Mouse (Mus musculus) ES-Bruce4 (cell line): ENCODE data around the gene Slc12a9. TPM values are rescaled to one million over a fixed set of nuclear protein-coding genes. Genes with fewer than 3 reads are reported as not detected.

ENCODE experiments used
- H3K27ac ChIP-seq: 2 replicates; pipeline ENCODE4 v1.5.1; 2012; ENCODE audit warnings: low read length, inconsistent platforms; ENCODE audit not compliant: insufficient read depth
- H3K27me3 ChIP-seq: 2 replicates; pipeline ENCODE4 v1.6.1; 2012; ENCODE audit warnings: mild to moderate bottlenecking, low read length, inconsistent platforms; ENCODE audit not compliant: control insufficient read depth, poor library complexity, insufficient read depth, severe bottlenecking
- H3K36me3 ChIP-seq: 2 replicates; pipeline ENCODE4 v1.6.1; 2012; ENCODE audit warnings: inconsistent platforms, mild to moderate bottlenecking, low read length, moderate library complexity; ENCODE audit not compliant: control insufficient read depth, poor library complexity, insufficient read depth, severe bottlenecking
- H3K4me1 ChIP-seq: one replicate; pipeline ENCODE4 v1.8.1; 2011; ENCODE audit warnings: low read length; ENCODE audit not compliant: control insufficient read depth, insufficient read depth
- H3K4me3 ChIP-seq: 2 replicates; pipeline ENCODE4 v1.5.1; 2011; ENCODE audit warnings: low read depth, mild to moderate bottlenecking, low read length
- H3K9ac ChIP-seq: 2 replicates; pipeline ENCODE4 v1.6.1; 2012; ENCODE audit warnings: low read depth, mild to moderate bottlenecking, inconsistent platforms; ENCODE audit not compliant: poor library complexity, severe bottlenecking
- H3K9me3 ChIP-seq: replicated peaks from 2 replicates; pipeline ENCODE4 v1.6.1; 2012; ENCODE audit warnings: mild to moderate bottlenecking, low read length, inconsistent platforms; ENCODE audit not compliant: control insufficient read depth, poor library complexity, insufficient read depth, severe bottlenecking
- CTCF ChIP-seq: IDR thresholded peaks from one replicate; pipeline ENCODE4 v1.8.1; 2011; ENCODE audit warnings: low read depth, low read length
- EP300 ChIP-seq: IDR thresholded peaks from 2 replicates; pipeline ENCODE4 v1.6.1; 2011; ENCODE audit warnings: low read depth, low read length; ENCODE audit not compliant: insufficient read depth
- POLR2A ChIP-seq: IDR thresholded peaks from one replicate; pipeline ENCODE4 v1.8.1; 2011; ENCODE audit warnings: low read length; ENCODE audit not compliant: insufficient read depth
- polyA plus RNA-seq: library from polyadenylated mRNA; stranded (reverse); fragments of >200 nt; gene quantifications from 2 replicates; pipeline ENCODE4 v1.2.4, GENCODE M21; 2011; ENCODE audit warnings: low read depth; ENCODE audit not compliant: missing spikeins, insufficient read depth, insufficient read length

Gene Slc12a9
- polyA plus RNA-seq, 1 experiment = 8.8 TPM

- H3K4me3 ChIP-seq = no peak overlapping the region
Measured at GRCm38 (mm10) chr5:137337190-137337589, 3.8 kb upstream of the Slc12a9 start.

GRCm38 (mm10) chr5:137335066-137335465, 1.7 kb upstream of the Slc12a9 start:
- H3K9ac ChIP-seq = no peak overlapping the region
- TF ChIP-seq EP300 = no peak
- no peak for TF ChIP-seq CTCF
- no peak for TF ChIP-seq POLR2A
- H3K27me3 ChIP-seq = no peaks in the 10 kb centered on the region
- H3K27ac ChIP-seq = no peak overlapping the region
- H3K9me3 ChIP-seq = no peaks in the 10 kb centered on the region
- H3K4me3 ChIP-seq = no peak overlapping the region
- H3K36me3 ChIP-seq = no peaks in the 10 kb centered on the region
- peaks cover 2% of the 10 kb centered on the region for H3K4me1 ChIP-seq

More at GRCm38 (mm10) chr5:137337190-137337589, 3.8 kb upstream of the Slc12a9 start:
- Histone ChIP-seq H3K4me1 (peaks cover 2% of the 10 kb centered on the region), H3K27me3 (no peaks in the 10 kb centered on the region), H3K27ac (no peak overlapping the region; the same call in 1 of the 2 replicates), H3K9ac (no peak overlapping the region), H3K9me3 (no peaks in the 10 kb centered on the region), H3K36me3 (no peaks in the 10 kb centered on the region)
- no peak for TF ChIP-seq POLR2A
- TF ChIP-seq CTCF = no peak
- peak; percentile 74; the same call in 1 of the 2 replicates for TF ChIP-seq EP300

- Histone ChIP-seq H3K36me3 (no peaks in the 10 kb centered on the region), H3K4me1 (no peaks in the 10 kb centered on the region), H3K9ac (no peak overlapping the region), H3K4me3 (peak overlapping the region; percentile 59; the same call in 1 of the 2 replicates), H3K27me3 (no peaks in the 10 kb centered on the region), H3K27ac (0 out of 2 replicates have a peak overlapping the region, but pooled peaks have one; percentile 38), H3K9me3 (no peaks in the 10 kb centered on the region)
- TF ChIP-seq POLR2A = no peak
- TF ChIP-seq EP300 = no peak
- no peak for TF ChIP-seq CTCF
Measured at GRCm38 (mm10) chr5:137334317-137334716, 920 bp upstream of the Slc12a9 start.

- Histone ChIP-seq H3K9me3 (no peaks in the 10 kb centered on the region), H3K27ac (no peak overlapping the region), H3K9ac (peak overlapping the region; percentile 22), H3K4me1 (no peaks in the 10 kb centered on the region), H3K4me3 (peak overlapping the region; percentile 59), H3K36me3 (no peaks in the 10 kb centered on the region), H3K27me3 (no peaks in the 10 kb centered on the region)
- no peak for TF ChIP-seq POLR2A
- TF ChIP-seq EP300 = no peak
- no peak for TF ChIP-seq CTCF
Measured at GRCm38 (mm10) chr5:137332857-137333511, 413 bp downstream of the Slc12a9 start.

- no peaks in the 10 kb centered on the region for H3K4me1 ChIP-seq
- TF ChIP-seq CTCF = no peak
- no peak for TF ChIP-seq POLR2A
- no peak for TF ChIP-seq EP300
Measured at GRCm38 (mm10) chr5:137330910-137331309, 2.5 kb downstream of the Slc12a9 start.

GRCm38 (mm10) chr5:137320996-137321395, 12.4 kb downstream of the Slc12a9 start:
- H3K27ac ChIP-seq = no peak overlapping the region
- no peaks in the 10 kb centered on the region for H3K36me3 ChIP-seq
- no peak overlapping the region for H3K4me3 ChIP-seq
- H3K4me1 ChIP-seq = no peaks in the 10 kb centered on the region
- no peaks in the 10 kb centered on the region for H3K9me3 ChIP-seq
- H3K9ac ChIP-seq = no peak overlapping the region
- TF ChIP-seq POLR2A = no peak
- TF ChIP-seq EP300 = no peak
- TF ChIP-seq CTCF = no peak
- no peaks in the 10 kb centered on the region for H3K27me3 ChIP-seq

More at GRCm38 (mm10) chr5:137330910-137331309, 2.5 kb downstream of the Slc12a9 start:
- Histone ChIP-seq H3K9ac (no peak overlapping the region), H3K27ac (no peak overlapping the region), H3K27me3 (no peaks in the 10 kb centered on the region), H3K4me3 (no peak overlapping the region), H3K36me3 (no peaks in the 10 kb centered on the region), H3K9me3 (no peaks in the 10 kb centered on the region)
